Mouse (Mus musculus) lung, postnatal 36 days (tissue): ENCODE measurements at regions not wholly inside any gene's neighbourhood (a gene's known extent, or its start where the extent isn't known, plus 50 kb on each side); places are given as distances from the start of the nearest gene placed in this dataset.

Experiments
- DNase-seq: peaks from one replicate; pipeline ENCODE4 v3.0.0; 2022; ENCODE audit warnings: mixed read lengths

GRCm38 (mm10) chr2:63920997-63921396 lies 176.8 kb downstream of the Fign start:
- no peak for DNase-seq

GRCm38 (mm10) chr2:63920019-63920418 lies 177.8 kb downstream of the Fign start:
- DNase-seq, result no peak

DNA sequence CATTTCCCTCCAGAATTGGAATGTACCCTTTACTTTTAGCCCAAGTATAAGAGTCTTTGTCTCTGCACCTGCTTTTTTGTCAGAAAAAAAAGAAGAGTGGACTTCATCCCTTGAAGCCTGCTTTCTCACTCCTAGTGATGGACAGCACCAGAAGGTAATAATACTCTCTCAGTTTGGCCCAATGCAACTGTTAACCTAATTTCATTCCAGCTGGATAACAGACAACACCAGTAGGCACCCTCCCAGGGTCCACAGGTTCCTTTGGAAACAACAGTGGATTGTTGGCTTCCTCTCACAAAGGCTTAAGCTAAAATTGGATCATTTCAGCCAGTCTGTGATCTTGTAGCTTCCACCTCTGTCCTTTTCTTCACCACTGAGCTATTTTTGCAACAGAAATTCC lies 197.2 kb downstream of the Fign start:
- DNase-seq, result no peak

DNA sequence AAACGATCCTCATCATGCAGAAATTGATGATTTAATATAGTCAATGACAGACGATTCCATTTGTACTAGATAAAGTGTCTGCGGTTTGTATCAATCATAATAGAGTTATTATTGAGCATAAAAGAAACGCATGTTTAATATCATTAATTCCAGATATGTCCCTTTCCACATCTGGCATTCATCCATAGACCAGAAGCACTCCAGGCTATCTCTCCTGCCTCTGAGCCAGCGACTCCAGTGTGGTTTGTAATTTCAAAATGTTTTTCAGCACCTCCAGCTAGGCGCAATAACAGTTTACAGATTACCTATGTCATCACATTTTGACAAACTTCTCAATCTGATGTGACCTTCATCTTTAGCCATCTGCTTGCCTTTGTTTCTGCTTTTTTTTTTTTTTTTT lies 219.4 kb downstream of the Fign start:
- DNase-seq, result no peak

- no peak for DNase-seq
Measured at GRCm38 (mm10) chr2:63877387-63877786, 220.5 kb downstream of the Fign start.

DNA sequence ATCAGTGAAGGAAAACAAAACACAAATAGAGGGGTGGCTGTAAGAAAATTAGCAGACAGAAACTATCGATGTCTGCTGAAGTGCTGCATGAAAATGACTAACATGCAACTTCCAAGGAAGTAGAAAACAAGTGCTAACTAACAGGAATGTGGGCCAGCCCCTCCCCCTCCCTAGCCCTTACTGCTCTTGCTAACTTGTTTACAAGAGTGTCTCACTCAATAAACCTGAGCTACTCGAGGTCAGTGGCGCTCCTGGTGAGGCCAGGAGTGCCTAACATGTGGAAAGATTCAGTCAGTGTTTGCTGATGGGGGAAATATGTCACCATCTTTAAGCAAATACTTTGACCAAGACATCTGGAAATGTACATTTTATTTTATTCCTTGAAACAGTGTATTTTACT lies 221.5 kb downstream of the Fign start:
- peak; percentile 28 for DNase-seq

DNA sequence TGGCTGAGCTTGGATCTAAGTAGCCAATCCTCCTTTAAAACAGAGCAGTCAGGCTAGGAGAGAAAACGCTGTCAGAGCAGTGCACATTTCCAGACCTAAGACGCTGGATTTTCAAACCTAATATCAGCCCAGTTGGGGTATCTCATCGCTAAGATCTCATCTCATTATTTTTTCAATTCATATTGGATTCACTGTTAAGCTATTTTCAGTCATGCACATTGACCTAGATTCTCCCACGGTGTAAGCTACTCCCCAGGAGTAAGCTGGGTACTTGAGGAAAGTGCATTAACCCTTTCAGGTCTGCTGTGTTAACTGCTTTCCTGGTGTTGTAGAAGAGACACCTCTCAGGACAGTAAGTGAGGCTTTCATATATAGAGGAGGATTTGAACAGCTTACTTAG lies 222.7 kb downstream of the Fign start:
- no peak for DNase-seq

- DNase-seq, result no peak
Measured at GRCm38 (mm10) chr2:63866524-63866923, 231.3 kb downstream of the Fign start.

DNA sequence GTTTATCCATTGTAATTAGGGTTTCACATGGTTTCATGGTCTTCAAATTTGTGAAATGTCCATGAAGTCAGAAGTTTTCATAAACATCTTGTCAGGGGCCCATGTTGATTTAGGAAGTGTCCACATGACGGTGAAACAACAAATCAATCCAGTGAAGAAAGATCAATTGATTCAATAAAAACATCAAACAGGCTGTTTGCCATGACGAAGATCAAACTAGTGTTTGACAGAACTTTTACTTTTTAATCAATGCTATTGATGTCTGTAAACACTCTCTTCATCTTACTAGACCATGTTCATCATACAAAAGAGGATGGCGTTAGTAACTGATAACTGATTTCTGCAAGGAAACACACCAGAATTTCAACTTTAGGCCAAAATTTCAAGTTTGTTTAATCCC lies 236.0 kb downstream of the Fign start:
- DNase-seq, result no peak

DNA sequence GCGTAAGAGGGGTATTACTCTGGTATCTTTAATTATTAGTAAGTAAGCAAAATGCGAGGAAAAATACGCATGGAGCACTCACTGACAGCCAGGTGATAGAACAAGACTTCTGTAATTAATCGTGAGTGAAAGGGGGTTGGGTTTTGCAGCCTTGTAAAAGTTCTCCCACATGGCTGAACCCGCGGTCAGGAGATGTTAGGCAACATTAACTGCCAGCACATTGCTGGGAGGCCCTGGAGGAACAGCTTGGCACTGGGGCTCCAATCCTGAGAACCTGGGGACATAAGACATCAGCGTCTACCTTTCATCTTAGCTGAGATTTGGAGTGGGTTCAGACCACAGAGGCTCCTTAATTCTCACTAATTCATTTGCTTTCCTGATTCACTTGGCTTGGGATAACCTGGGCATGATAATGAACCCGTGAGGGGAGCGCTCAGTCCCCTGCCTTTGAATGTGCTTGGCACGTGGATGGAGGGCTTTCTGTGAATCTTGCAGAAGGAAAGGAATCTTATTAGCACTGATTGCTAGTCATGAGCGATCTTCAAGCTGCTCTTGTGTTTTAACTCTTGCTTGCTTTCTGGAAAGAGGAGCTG lies 241.3 kb downstream of the Fign start:
- no peak for DNase-seq

- no peak for DNase-seq
Measured at GRCm38 (mm10) chr2:63855476-63855875, 242.4 kb downstream of the Fign start.

DNA sequence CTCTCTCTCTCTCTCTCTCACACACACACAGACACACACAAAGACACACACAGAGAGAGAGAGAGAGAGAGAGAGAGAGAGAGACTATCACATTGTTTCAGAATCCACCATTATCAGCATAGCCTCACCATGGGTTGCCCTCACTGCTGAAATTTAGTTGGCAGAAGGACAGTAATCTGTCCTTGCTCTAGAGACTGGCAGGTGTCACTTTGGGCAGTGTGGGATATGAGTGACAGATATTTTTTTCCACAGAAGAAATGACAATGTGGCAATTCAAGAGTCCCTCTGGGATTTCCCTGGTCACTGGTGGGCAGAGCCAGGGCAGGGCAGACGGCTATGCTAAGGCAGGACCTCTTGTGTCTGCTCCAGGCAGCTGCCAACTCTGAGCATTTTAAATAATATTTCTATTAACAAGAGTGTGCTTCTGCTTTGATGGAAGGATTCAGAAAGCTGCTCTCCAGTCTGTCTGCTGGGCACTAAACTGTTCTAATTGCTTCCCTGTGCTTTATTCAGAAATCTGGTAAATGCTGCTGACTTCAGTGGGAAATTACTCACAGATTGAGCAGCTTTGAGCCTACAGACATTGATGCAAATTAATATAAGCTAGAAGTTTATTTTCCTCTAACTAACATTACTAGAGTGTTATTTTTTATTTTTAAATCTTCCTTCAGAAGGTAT lies 243.5 kb downstream of the Fign start:
- DNase-seq, result no peak

- DNase-seq, result no peak
Measured at GRCm38 (mm10) chr2:63853226-63853625, 244.6 kb downstream of the Fign start.

GRCm38 (mm10) chr2:63852287-63852686 lies 245.6 kb downstream of the Fign start:
- DNase-seq, result no peak

DNA sequence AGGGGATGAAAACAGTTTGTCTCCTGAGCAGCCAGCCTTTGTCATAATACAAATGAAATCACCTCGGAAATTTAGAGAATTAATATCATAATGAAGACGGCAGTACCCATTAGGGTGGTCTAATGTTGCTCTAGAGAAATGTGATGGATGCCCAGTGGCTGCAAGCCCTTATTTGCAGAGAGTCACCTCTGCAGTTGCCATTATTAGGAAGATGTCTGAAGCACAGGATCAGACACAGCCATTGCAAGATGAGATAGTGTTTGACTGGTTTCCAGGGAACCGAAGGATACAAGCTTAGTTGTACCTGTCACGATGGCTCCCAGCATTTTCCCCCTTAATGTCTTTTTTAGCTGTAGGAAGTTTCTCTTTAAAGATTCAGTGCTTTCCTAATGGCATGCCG lies 247.8 kb downstream of the Fign start:
- DNase-seq, result no peak

DNA sequence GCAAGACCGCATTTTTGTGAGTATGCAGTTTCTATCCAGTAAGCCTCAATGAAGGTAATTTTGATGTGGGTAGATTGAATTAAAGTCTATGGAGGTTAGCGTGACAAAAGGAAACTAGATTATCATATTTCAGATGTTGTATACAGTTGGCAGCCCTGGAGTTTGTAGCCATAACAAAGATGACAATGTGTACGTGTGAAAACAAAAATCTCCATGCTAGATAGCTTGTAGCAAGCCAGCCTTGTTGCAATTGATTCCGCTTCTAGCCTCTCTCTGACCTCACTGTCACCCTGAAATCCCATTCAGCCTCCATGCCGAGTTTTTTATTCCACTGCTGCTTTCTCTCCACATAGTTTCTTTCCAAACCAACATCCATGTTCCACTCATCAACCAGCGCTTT lies 248.4 kb downstream of the Fign start:
- no peak for DNase-seq

DNA sequence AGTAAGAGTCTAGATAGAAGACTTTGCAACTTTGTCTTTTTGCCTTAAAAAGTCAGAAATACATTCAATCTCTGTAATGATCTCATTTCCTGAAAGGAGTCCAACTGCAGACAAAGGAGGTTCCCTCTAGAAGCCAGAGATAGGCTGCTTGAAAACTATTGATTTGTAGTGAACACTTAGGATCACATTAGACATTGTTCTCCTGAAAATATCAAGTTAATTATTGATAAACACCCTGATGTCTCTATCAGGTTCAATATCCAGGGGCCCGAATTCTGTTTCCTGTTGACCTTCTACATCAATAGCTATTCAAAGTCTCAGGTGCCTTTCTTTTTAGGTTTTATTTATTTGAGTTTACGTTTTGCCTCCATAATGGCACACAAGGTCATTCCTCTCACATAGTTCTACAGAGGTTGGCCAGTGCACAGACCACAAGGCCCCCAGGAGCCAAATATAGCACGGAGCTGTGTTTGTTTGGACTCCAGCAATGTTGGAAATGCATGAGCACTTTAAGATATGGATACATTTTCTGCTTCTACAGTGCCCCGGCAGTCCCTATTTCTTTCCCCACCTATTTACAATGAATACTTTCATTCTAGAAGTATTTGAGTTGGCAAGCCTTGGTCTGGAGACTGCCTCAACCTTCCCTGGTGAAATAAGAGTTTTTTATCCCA lies 265.7 kb downstream of the Fign start:
- DNase-seq, result no peak

- no peak for DNase-seq
Measured at GRCm38 (mm10) chr2:63830431-63830830, 267.4 kb downstream of the Fign start.

- peak; percentile 15 for DNase-seq
Measured at GRCm38 (mm10) chr2:63828633-63829032, 269.2 kb downstream of the Fign start.

DNA sequence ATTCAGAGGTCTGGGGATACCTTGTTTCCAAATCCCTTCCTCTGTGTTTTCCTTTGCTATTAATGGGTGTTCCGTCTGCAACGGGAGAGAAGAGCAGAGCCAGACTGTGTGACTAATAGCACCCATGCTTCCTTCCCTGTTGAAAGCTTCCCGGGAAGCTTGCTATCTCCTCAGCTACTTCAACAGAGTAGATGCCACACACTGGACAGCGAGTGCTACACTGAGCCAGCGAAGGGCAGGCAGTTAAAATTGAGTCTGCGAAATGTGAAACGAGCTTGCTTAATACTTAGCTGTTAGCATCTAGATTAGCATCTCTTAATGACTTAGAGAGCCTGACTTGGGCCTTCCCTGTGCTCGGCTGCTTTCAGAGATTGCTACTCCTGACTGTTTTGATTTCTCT lies 278.4 kb downstream of the Fign start:
- no peak for DNase-seq
